Mouse (Mus musculus): Measurements from ENCODE around the gene Gusb. TPM values are rescaled to one million over a fixed set of nuclear protein-coding genes. Genes with fewer than 3 reads are reported as not detected.
"Not testable (repeated sequence)": the region's sequence is repeated elsewhere in the genome, so short reads cannot be mapped to it uniquely, and the experiment has no call there.

Gusb gene
- polyA plus RNA-seq, 1 experiment from 2014 or later, result 264 TPM

GRCm38 (mm10) chr5:130037752-130038455 is 35.1 kb upstream of the Gusb start:
- 66% methylated on average over 19 of the region's 19 CpGs for WGBS
- peak; percentile 89 for TF ChIP-seq CTCF (IDR thresholded peaks at IDR 0.05; ENCODE audit: low read depth)
- Histone ChIP-seq H3K27ac (ENCODE audit: low read depth, low read length) (no peak overlapping the region), H3K4me3 (ENCODE audit: low read depth, low read length) (no peak overlapping the region), H3K4me2 (replicated peaks; ENCODE audit: low read depth) (no peak overlapping the region), H3K9ac (ENCODE audit: low read depth, low read length) (no peak overlapping the region), H3K9me3 (ENCODE audit: control insufficient read depth) (no peaks in the 10 kb centered on the region), H3K36me3 (ENCODE audit: control insufficient read depth, insufficient read depth) (peaks cover 36% of the 10 kb centered on the region), H3K27me3 (replicated peaks; ENCODE audit: control insufficient read depth, insufficient read depth, low read length) (no peaks in the 10 kb centered on the region), H3K4me1 (replicated peaks; ENCODE audit: control insufficient read depth, insufficient read depth, low read length) (no peaks in the 10 kb centered on the region)
- ATAC-seq, result no peak

- H3K4me2 ChIP-seq (replicated peaks; ENCODE audit: low read depth); H3K9ac ChIP-seq (ENCODE audit: low read depth, low read length); H3K9me3 ChIP-seq (ENCODE audit: control insufficient read depth); ATAC-seq; H3K27me3 ChIP-seq (replicated peaks; ENCODE audit: control insufficient read depth, insufficient read depth, low read length); H3K27ac ChIP-seq (ENCODE audit: low read depth, low read length); H3K4me1 ChIP-seq (replicated peaks; ENCODE audit: control insufficient read depth, insufficient read depth, low read length); H3K4me3 ChIP-seq (ENCODE audit: low read depth, low read length): not testable (repeated sequence)
- 71% methylated on average over 2 of the region's 2 CpGs for WGBS
- peaks cover 28% of the 10 kb centered on the region for H3K36me3 ChIP-seq (ENCODE audit: control insufficient read depth, insufficient read depth)
- TF ChIP-seq CTCF (IDR thresholded peaks at IDR 0.05; ENCODE audit: low read depth), result peak; percentile 63
Observed at GRCm38 (mm10) chr5:130036300-130036699, 33.5 kb upstream of the Gusb start.

GRCm38 (mm10) chr5:130033869-130034268 is 31.0 kb upstream of the Gusb start:
- Histone ChIP-seq H3K27me3 (replicated peaks; ENCODE audit: control insufficient read depth, insufficient read depth, low read length) (no peaks in the 10 kb centered on the region), H3K9me3 (ENCODE audit: control insufficient read depth) (no peaks in the 10 kb centered on the region), H3K4me3 (ENCODE audit: low read depth, low read length) (no peak overlapping the region), H3K4me1 (replicated peaks; ENCODE audit: control insufficient read depth, insufficient read depth, low read length) (no peaks in the 10 kb centered on the region), H3K27ac (ENCODE audit: low read depth, low read length) (no peak overlapping the region), H3K4me2 (replicated peaks; ENCODE audit: low read depth) (no peak overlapping the region), H3K36me3 (ENCODE audit: control insufficient read depth, insufficient read depth) (peaks cover 23% of the 10 kb centered on the region), H3K9ac (ENCODE audit: low read depth, low read length) (no peak overlapping the region)
- TF ChIP-seq CTCF (IDR thresholded peaks at IDR 0.05; ENCODE audit: low read depth), result no peak
- 71% methylated on average over 2 of the region's 2 CpGs for WGBS
- no peak for ATAC-seq

- H3K4me2 ChIP-seq (replicated peaks; ENCODE audit: low read depth), result no peak overlapping the region
- no peaks in the 10 kb centered on the region for H3K27me3 ChIP-seq (replicated peaks; ENCODE audit: control insufficient read depth, insufficient read depth, low read length)
- no peak for TF ChIP-seq CTCF (IDR thresholded peaks at IDR 0.05; ENCODE audit: low read depth)
- no peaks in the 10 kb centered on the region for H3K9me3 ChIP-seq (ENCODE audit: control insufficient read depth)
- 93% methylated on average over 19 of the region's 19 CpGs for WGBS
- H3K27ac ChIP-seq (ENCODE audit: low read depth, low read length), result no peak overlapping the region
- H3K4me3 ChIP-seq (ENCODE audit: low read depth, low read length), result no peak overlapping the region
- no peak for ATAC-seq
- peaks cover 12% of the 10 kb centered on the region for H3K36me3 ChIP-seq (ENCODE audit: control insufficient read depth, insufficient read depth)
- H3K9ac ChIP-seq (ENCODE audit: low read depth, low read length), result no peak overlapping the region
- peaks cover 2% of the 10 kb centered on the region; the same call in 1 of the 2 replicates for H3K4me1 ChIP-seq (replicated peaks; ENCODE audit: control insufficient read depth, insufficient read depth, low read length)
Observed at GRCm38 (mm10) chr5:130031410-130032390, 28.9 kb upstream of the Gusb start.

- H3K4me1 ChIP-seq (replicated peaks; ENCODE audit: control insufficient read depth, insufficient read depth, low read length), result peaks cover 2% of the 10 kb centered on the region; the same call in 1 of the 2 replicates
- H3K4me3 ChIP-seq (ENCODE audit: low read depth, low read length), result peak within 1 kb of the TSS; percentile 60
- no peaks in the 10 kb centered on the region for H3K9me3 ChIP-seq (ENCODE audit: control insufficient read depth)
- H3K27ac ChIP-seq (ENCODE audit: low read depth, low read length), result peak within 1 kb of the TSS; percentile 88
- H3K36me3 ChIP-seq (ENCODE audit: control insufficient read depth, insufficient read depth), result no peaks in the 10 kb centered on the region
- peak within 1 kb of the TSS; percentile 69 for H3K9ac ChIP-seq (ENCODE audit: low read depth, low read length)
- no peak for TF ChIP-seq CTCF (IDR thresholded peaks at IDR 0.05; ENCODE audit: low read depth)
- peak; percentile 68 for ATAC-seq
- H3K4me2 ChIP-seq (replicated peaks; ENCODE audit: low read depth), result peak within 1 kb of the TSS; percentile 72
- no peaks in the 10 kb centered on the region for H3K27me3 ChIP-seq (replicated peaks; ENCODE audit: control insufficient read depth, insufficient read depth, low read length)
- 2% methylated on average over 51 of the region's 51 CpGs for WGBS
Observed at GRCm38 (mm10) chr5:130029142-130029897, 26.5 kb upstream of the Gusb start, which contains the start of the genes Asl and Crcp. Gene Asl, minus strand, starts transcription at chr5:130029247. Gene Crcp, plus strand, starts transcription at chr5:130029290.
